Mouse (Mus musculus): ENCODE measurements around the gene Ccdc85b. TPM values are rescaled to one million over a fixed set of nuclear protein-coding genes. Genes with fewer than 3 reads are reported as not detected.

The Ccdc85b gene
- 11.4 and 13.8 TPM in 2 replicates for polyA plus RNA-seq (2012; ENCODE audit: low replicate concordance)

DNA sequence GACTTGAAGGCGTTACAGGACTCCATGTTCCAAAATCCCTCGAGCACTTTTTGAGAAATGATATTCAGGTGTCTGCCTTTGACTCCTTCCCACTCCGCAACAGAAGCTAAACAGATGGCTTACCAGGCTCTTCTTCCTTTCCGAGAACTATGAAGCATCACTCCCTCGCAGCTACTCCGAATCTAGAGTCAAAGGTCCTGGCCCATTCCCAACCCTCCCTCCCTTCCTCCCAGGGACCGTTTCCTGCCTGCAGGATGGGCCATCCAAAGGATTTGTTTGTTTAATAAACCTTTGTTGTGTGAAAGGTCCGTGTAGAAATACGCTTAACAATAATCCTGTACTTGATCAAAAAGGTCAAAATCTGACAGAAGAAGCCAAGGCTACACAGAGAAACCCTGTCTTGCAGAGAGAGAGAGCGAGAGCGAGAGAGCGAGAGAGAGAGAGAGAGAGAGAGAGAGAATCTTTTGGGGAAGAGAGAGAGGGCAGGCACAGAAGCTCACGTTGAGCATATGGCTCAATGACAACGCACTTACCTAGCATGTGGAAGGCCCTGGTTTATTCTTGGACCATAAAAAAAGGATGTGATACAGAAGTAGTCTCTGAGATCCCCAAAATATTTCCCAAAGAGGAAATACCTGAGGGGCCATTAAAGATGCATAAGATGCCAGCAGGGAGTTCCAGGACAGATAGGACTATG, at the start of gene Ccdc85b:
TSS of gene Ccdc85b (minus strand) at position 149 of the 697 bp plus-strand sequence.

DNA sequence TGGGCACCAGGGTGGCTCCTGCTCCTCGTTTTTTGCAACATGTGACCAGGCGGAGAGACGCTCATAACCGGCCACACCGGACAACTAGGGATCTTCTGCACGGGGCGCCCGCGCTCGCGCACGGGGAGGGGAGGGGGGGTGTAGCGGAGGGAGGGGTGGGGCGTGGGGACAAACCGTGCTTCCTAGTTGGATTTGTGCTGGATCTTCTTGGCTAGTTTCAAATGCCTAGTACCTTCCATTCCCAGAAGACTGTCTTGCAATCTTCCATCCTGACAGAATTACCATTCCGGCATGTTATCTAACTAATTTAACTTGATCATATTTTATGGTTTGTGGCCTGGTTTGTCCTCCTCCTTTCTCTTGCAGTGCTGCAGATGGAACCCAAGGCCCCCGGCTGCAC, 46.0 kb upstream of the Ccdc85b start, which contains the start of gene 1700020D05Rik:
TSS of gene 1700020D05Rik (minus strand) at position 101 of the 400 bp plus-strand sequence.

DNA sequence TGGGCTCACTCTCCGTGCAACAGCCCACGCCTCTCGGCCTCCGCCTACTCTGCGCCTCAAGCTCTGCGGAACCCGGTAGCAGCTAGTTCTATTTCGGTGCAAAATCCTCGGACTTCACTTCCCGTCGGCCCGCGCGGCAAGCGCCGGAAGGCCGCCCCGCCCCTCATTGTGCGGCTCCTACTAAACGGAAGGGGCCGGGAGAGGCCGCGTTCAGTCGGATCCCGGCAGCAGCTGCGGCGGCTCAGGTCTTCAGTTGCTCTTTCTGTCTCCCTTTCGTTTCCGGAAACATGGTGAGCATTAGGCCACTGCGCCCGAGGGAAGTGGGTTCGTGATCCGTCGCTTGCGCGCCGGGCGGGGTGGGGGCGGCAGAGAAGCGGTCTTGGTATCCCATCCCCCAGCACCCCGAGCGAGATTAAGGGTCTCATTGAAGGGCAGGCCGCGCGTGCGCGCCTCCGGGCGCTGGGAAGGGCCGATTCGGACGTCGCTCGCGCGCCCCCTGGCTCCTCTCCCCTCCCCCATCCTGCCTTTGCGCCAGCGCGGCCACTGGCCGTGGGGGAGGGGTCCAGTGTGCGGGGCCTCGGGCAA, 32.7 kb upstream of the Ccdc85b start, which contains the start of gene Cfl1:
TSS of gene Cfl1 (plus strand) at position 143 of the 585 bp plus-strand sequence.

DNA sequence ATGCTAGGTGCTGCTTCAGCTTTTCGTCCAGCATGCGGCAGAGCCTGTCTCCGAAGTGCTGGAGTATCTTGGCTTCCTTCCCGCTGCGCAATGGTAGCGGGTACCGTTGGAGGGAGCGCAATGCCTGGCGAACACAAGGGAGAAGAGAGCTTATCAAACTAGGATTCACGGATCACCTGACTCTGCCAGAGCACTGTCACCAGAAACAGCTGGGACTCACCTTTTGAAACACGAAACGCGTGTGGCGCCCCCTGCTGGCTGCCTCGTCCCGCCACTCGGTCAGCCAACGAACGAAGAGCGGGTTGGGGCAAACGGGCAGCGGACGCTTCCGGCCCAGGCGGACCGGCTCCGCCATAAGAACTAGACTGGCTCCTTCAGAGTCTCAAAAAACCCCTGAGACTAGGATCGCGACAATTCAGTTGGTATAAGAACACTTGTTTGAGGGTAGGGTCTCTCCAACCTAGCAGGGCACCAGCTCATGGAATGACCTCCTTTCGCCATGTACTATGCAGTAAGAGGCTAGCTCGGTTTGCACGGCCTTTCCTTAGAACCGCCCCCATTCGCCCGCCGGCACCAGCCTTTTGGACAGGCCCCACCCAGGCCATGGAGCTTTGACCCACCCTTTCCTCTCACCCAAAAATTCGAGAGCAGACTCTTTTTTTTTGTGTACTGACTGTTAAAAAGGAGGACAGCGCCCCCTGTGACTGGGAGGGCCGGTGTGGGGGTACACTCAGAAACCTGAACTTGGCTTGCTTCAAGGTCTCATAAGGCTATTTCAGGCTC, 30.3 kb upstream of the Ccdc85b start, which contains the start of gene Mus81:
TSS of gene Mus81 (minus strand) at position 635 of the 783 bp plus-strand sequence.

DNA sequence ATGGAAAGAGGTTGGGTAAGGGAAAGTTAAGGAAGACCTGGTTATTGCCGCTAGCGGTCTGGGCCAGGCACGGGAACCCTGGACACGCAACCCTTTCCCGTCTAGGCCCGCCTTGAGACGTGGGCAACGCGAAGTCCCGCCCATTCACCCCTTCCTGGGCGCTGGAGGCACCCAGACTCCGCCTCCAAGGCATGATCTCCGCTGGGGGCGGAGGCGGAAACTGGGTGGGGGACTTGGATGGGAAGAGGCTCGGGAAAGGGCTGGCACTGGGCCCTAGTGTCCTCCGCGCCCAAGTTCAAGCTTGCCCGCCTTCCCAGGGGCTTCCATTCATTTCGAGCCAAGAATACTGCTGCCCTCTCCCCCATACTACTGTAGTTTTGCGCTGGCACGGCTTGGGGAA, 16.0 kb upstream of the Ccdc85b start, which contains the start of gene Efemp2:
TSS of gene Efemp2 (plus strand) at position 235 of the 400 bp plus-strand sequence.

DNA sequence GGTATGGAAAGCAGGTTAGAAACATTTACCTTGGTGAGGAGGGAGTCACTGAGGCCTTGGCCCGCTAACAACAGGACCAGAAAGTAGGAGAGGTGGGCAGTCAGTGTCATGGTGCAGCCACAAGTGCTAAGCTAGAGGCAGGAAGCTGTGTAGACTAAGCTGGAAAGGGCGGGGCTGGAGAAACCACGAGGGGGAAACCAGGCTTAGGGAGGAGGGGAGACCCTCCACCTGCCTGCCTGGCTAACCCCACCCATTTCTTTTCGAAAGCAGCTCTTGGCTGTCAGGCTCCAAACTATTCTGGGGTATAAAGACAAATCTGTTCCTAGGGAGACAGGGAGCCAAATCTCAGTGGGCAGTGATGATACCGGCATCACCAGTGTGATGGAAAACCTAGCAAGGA, 10.7 kb upstream of the Ccdc85b start, which contains the start of gene Ctsw:
TSS of gene Ctsw (minus strand) at position 134 of the 400 bp plus-strand sequence.

DNA sequence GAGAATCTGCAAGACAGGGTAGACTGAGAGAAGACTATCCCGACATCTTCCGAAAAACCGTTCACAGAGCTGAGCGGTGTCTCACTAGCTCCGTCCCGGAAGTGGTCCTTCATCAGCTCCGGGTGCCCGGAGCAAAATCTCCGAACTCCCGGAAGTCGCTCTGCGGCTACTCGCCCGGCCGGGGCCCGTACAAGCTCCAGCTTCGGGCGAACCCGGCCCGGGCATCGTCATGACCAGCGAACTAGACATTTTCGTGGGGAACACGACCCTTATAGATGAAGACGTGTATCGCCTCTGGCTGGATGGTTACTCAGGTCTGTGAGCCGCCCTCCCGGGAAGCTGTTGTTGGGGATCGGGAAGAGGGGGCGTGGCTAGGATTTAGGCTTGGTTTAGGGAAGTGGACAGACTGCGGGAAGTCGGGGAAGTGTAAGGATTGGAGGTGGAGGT, 2.8 kb upstream of the Ccdc85b start, which contains the start of gene Fibp:
TSS of gene Fibp (plus strand) at position 151 of the 447 bp plus-strand sequence.

DNA sequence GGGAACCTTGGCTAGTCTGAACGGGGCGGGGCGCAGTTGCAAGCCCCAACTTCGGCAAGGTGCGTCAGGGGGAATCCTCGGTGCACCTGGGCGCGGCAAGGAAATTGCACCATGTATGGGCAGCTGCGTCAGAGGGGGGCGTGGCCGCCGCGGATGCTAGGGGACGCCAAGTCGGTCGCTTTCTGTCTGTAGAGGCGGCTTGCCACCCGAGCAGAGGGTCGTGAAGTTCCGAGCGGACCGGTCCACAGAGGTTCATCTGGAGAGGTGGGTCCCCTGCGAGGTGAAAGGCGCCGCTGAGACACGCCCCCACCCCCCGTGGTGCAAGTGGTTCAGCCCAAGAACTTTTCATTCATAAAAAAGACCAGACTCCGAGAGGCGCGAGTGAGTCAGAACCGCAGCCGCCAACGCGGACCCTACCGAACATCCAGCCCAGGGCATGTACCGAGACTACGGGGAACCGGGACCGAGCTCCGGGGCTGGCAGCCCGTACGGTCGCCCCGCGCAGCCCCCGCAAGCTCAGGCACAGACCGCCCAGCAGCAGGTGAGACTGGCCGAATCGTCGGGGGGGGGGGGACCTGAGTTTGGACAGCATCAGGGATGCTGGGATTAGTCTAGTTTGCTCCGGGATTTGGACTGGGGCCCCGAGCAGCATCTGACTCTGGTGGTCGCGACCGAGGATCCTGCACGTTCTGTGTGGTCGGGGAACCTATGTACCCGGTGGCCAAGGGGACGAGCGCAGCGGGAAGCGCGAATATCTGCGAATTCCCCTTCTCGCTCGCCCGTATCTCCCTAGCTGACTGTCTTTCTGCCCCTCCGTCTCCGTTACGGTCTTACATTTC, 10.0 kb downstream of the Ccdc85b start, which contains the start of gene Fosl1:
TSS of gene Fosl1 (plus strand) at position 33 of the 839 bp plus-strand sequence.

DNA sequence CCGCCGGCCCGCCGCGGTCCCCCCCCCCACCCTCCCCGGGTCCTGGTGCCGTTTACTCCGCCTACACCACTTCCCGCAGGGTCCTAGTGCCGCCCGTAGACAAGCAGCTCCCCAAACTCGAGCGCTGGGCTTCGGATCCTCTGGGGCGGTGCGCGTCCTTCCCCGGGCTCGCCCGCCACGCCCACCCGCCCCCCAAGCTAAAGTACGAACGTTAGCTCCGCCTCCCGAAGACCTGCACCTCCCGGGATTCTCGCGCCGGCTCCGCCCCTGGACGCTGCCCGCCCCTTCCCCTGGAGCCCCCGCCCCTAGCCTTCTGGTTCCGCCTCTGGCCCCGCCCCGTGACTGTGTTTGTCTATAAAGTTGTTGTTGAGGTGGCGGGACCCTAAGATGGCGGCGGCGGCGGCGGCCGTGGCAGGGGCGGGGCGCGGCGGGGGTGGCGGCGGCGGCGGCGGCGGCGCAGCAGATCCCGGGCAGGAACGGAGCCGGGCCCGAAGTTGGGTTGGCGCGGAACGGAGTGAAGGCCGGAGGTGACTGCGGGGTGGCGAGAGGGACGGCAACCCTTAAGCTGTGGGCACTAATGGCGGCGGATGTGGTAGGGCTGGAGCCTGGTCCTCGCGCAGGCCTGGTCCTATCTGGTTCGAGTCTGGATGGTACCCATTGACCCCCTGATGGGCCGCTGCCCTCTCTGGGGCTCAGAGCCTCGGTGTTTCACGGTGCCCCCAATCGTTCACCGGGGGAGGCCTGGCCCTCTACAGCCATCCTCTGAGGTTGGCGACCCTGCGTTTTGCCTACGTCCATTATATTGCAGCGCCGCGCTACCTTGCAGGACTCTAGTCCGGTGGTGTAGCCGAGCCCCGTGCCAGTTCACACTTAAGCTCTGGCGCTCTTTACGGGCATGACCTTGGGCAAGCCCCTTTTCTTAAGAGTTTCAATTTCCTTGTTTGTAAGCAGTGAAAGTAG, 32.6 kb downstream of the Ccdc85b start, which contains the start of the genes Drap1 and AI837181:
TSS of gene Drap1 (minus strand) at position 198 of the 960 bp plus-strand sequence.
TSS of gene AI837181 (plus strand) at position 363 of the 960 bp plus-strand sequence.

Other genes with a start within 250 kb of the Ccdc85b start
- gene Pacs1, start 184.8 kb downstream of the Ccdc85b start, polyA plus RNA-seq (2012; ENCODE audit: low replicate concordance): 116 and 125 TPM in 2 replicates
- gene Sf3b2, start 162.4 kb downstream of the Ccdc85b start, polyA plus RNA-seq (2012; ENCODE audit: low replicate concordance): 314 and 709 TPM in 2 replicates
- gene Gal3st3, start 159.6 kb downstream of the Ccdc85b start, polyA plus RNA-seq (2012; ENCODE audit: low replicate concordance): 0.16 and 0.23 TPM in 2 replicates
- not detected in 2 replicates for gene Catsper1, start 122.2 kb downstream of the Ccdc85b start, polyA plus RNA-seq (2012; ENCODE audit: low replicate concordance)
- gene Cst6, start 108.3 kb downstream of the Ccdc85b start, polyA plus RNA-seq (2012; ENCODE audit: low replicate concordance): not detected in 2 replicates
- gene Eif1ad, start 91.2 kb downstream of the Ccdc85b start, polyA plus RNA-seq (2012; ENCODE audit: low replicate concordance): 27.6 and 41.9 TPM in 2 replicates
- gene Banf1, start 90.7 kb downstream of the Ccdc85b start, polyA plus RNA-seq (2012; ENCODE audit: low replicate concordance): 57.6 and 104 TPM in 2 replicates
- 72.0 and 110 TPM in 2 replicates for gene Sart1, start 69.2 kb downstream of the Ccdc85b start, polyA plus RNA-seq (2012; ENCODE audit: low replicate concordance)
- gene Tsga10ip, start 55.4 kb downstream of the Ccdc85b start, polyA plus RNA-seq (2012; ENCODE audit: low replicate concordance): not detected in 2 replicates
- gene Drap1, start 32.9 kb downstream of the Ccdc85b start, polyA plus RNA-seq (2012; ENCODE audit: low replicate concordance): 179 and 311 TPM in 2 replicates
- gene AI837181, start 32.8 kb downstream of the Ccdc85b start, polyA plus RNA-seq (2012; ENCODE audit: low replicate concordance): 69.5 and 77.3 TPM in 2 replicates
- 22.9 and 39.9 TPM in 2 replicates for gene Fosl1, start 10.3 kb downstream of the Ccdc85b start, polyA plus RNA-seq (2012; ENCODE audit: low replicate concordance)
- 11.1 and 197 TPM in 2 replicates for gene Fibp, start 2.7 kb upstream of the Ccdc85b start, polyA plus RNA-seq (2012; ENCODE audit: low replicate concordance)
- gene Ctsw, start 10.6 kb upstream of the Ccdc85b start, polyA plus RNA-seq (2012; ENCODE audit: low replicate concordance): 0.34 and 1.2 TPM in 2 replicates
- 0.91 and 1.5 TPM in 2 replicates for gene Efemp2, start 16.1 kb upstream of the Ccdc85b start, polyA plus RNA-seq (2012; ENCODE audit: low replicate concordance)
- 58.4 and 60.0 TPM in 2 replicates for gene Mus81, start 30.5 kb upstream of the Ccdc85b start, polyA plus RNA-seq (2012; ENCODE audit: low replicate concordance)
- 2,530 and 3,476 TPM in 2 replicates for gene Cfl1, start 32.6 kb upstream of the Ccdc85b start, polyA plus RNA-seq (2012; ENCODE audit: low replicate concordance)
- 0.35 and 0.47 TPM in 2 replicates for gene 1700020D05Rik, start 45.9 kb upstream of the Ccdc85b start, polyA plus RNA-seq (2012; ENCODE audit: low replicate concordance)
- 4.1 and 8.2 TPM in 2 replicates for gene Snx32, start 52.6 kb upstream of the Ccdc85b start, polyA plus RNA-seq (2012; ENCODE audit: low replicate concordance)
- gene Ovol1, start 102.8 kb upstream of the Ccdc85b start, polyA plus RNA-seq (2012; ENCODE audit: low replicate concordance): not detected in 2 replicates
- gene Ap5b1, start 110.1 kb upstream of the Ccdc85b start, polyA plus RNA-seq (2012; ENCODE audit: low replicate concordance): 16.9 and 32.7 TPM in 2 replicates
- 248 and 435 TPM in 2 replicates for gene Rnaseh2c, start 144.0 kb upstream of the Ccdc85b start, polyA plus RNA-seq (2012; ENCODE audit: low replicate concordance)
- 46.4 and 73.1 TPM in 2 replicates for gene Kat5, start 152.3 kb upstream of the Ccdc85b start, polyA plus RNA-seq (2012; ENCODE audit: low replicate concordance)
- gene Rela, start 179.6 kb upstream of the Ccdc85b start, polyA plus RNA-seq (2012; ENCODE audit: low replicate concordance): 61.2 and 268 TPM in 2 replicates
- gene Sipa1, start 205.8 kb upstream of the Ccdc85b start, polyA plus RNA-seq (2012; ENCODE audit: low replicate concordance): 361 and 570 TPM in 2 replicates
- 157 and 178 TPM in 2 replicates for gene Map3k11, start 230.8 kb upstream of the Ccdc85b start, polyA plus RNA-seq (2012; ENCODE audit: low replicate concordance)
- 468 and 751 TPM in 2 replicates for gene Pcnx3, start 231.0 kb upstream of the Ccdc85b start, polyA plus RNA-seq (2012; ENCODE audit: low replicate concordance)
- gene Kcnk7, start 246.5 kb upstream of the Ccdc85b start, polyA plus RNA-seq (2012; ENCODE audit: low replicate concordance): 1.1 and 3.7 TPM in 2 replicates

Measured in leukemia stem cell, adult 10-12 weeks (primary cell).